9 mouse cellular contexts compared by ENCODE assay signal in the genomic region with DNA sequence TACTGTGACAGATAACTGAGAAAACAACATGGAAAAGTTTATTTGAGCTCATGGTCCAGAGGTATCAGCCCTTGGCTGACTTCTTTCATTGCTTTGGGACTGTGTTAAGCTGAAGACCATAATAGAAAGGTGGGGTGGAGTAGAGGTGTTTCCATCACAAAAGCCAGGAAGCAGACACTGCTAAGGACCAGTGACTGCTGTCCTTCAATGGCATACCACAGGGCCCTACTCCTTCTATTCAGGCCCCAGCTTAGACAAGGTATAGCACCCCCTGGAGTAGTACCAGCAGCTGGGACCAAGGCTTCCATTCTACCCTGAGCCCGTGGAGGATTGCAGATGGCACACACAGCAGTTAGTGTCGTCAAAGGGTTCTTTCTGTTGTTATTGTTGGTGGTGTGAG.
"Had no signal": no experiment of that assay in that cellular context is flagged by ENCODE, and none has a peak within 500 bp of the region (broad histone marks: within the 10 kb centered on the region; RNA-seq: fewer than 3 reads in every experiment).

No protein-coding gene starts in this region.

- DNase-seq: lung, adult 18-20 months; lung, embryonic 14.5 days; lung, postnatal 10 days; lung, postnatal 4 days; midbrain, embryonic 14.5 days; right cerebral cortex, postnatal 14 days; thymus, adult 2 months; thymus, postnatal 25 days; thymus, postnatal 4 days had no signal
